In the genomic region with DNA sequence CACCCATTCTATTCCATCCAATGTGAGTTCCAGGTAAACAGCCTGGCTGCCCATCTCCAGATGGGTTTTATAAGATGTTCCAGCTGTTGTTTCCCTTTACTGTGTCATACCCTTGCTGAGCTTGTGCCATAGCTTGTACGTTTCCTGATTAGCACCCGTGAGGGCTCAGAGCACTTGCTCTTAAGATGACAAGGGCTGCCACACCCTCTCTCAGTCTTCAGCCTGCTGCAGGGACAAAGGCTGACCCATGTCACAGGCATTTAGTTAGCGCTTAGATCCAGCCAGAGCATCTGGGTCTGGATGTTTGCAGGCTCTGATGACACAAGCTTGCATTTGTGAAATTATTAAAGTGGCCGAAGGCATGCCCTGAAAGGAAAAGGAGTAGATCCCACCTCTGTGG, we compare ENCODE assay signal across 44 mouse cellular contexts. TPM values are rescaled to one million over a fixed set of nuclear protein-coding genes. Genes with fewer than 3 reads are reported as not detected.
A peak's percentile ranks its signal among the peaks of the same experiment; 100 is the strongest.
DNase-seq lines count a peak whose midpoint lies in the region; ATAC-seq lines count a peak whose summit lies in the region.
"Had no signal": no experiment of that assay in that cellular context is flagged by ENCODE, and none has a peak within 500 bp of the region (broad histone marks: within the 10 kb centered on the region; RNA-seq: fewer than 3 reads in every experiment).

No protein-coding gene starts in this region.

- H3K27me3 ChIP-seq in stomach, embryonic 16.5 days (ENCODE audit: control insufficient read depth, insufficient read depth, low read length): no peaks in the 10 kb centered on the region
- H3K27me3 ChIP-seq: CH12.LX; liver, embryonic 13.5 days had no signal

- H3K4me1 ChIP-seq in stomach, embryonic 16.5 days (ENCODE audit: control insufficient read depth, insufficient read depth, low read length): peaks cover 11% of the 10 kb centered on the region; the same call in 1 of the 2 replicates
- H3K4me1 ChIP-seq: liver, embryonic 13.5 days had no signal

- WGBS in large intestine, adult 2 months: 26% methylated on average over 4 of the region's 4 CpGs
- WGBS in stomach, embryonic 16.5 days: 38% methylated on average over 4 of the region's 4 CpGs

- no peaks in the 10 kb centered on the region for H3K9me3 ChIP-seq in stomach, embryonic 16.5 days (replicated peaks; ENCODE audit: control insufficient read depth, low read length)
- H3K9me3 ChIP-seq: forebrain, embryonic 12.5 days; hindbrain, embryonic 12.5 days; liver, embryonic 13.5 days had no signal

- ATAC-seq in stomach, embryonic 16.5 days (ENCODE audit: insufficient read depth, low FRiP score): no peak
- ATAC-seq: activated CD4-positive, CD25-positive, alpha-beta regulatory T cell, adult 4 months; hindbrain, postnatal 0 days; midbrain, embryonic 16.5 days had no signal

- no peak overlapping the region for H3K4me2 ChIP-seq in stomach, embryonic 16.5 days (ENCODE audit: low read depth, low read length)
- H3K4me2 ChIP-seq: forebrain, embryonic 12.5 days; heart, embryonic 11.5 days; hindbrain, embryonic 12.5 days; liver, embryonic 13.5 days; lung, embryonic 14.5 days; midbrain, embryonic 11.5 days had no signal

- DNase-seq in embryo, embryonic 10 days (ENCODE audit: low spot score): peak; percentile 14
- DNase-seq in embryo, embryonic 11 days: no peak
- peak; percentile 24 for DNase-seq in large intestine, adult 2 months (ENCODE audit: low read depth, low spot score)
- DNase-seq in lung, postnatal 25 days (ENCODE audit: low spot score): peak; percentile 30
- no peak for DNase-seq in left cerebral cortex, postnatal 4 days
- no peak for DNase-seq in cerebellum, adult 11 months
- DNase-seq in adrenal gland, postnatal 36 days: no peak
- DNase-seq: adrenal gland, adult 8-10 months; cerebellum, adult 9-10 months; cerebellum, postnatal 36 days; gastrocnemius, postnatal 10 days; heart, postnatal 36 days; kidney, adult 11 months; kidney, postnatal 14 days; liver, embryonic 13.5 days; lung, embryonic 14.5 days; right cerebral cortex, adult 18-20 months; spleen, adult 18-20 months; thymus, adult 18-20 months; thymus, postnatal 25 days had no signal

- H3K36me3 ChIP-seq in stomach, embryonic 16.5 days (ENCODE audit: control insufficient read depth, insufficient read depth, low read length): no peaks in the 10 kb centered on the region
- H3K36me3 ChIP-seq: forebrain, embryonic 12.5 days; hindbrain, embryonic 12.5 days; liver, embryonic 13.5 days had no signal

- H3K27ac ChIP-seq in stomach, embryonic 16.5 days (ENCODE audit: low read length): peak overlapping the region; percentile 1; the same call in 1 of the 2 replicates
- H3K27ac ChIP-seq: forebrain, embryonic 12.5 days; hindbrain, embryonic 12.5 days; hindbrain, postnatal 0 days; layer of hippocampus, adult 2 months; liver, embryonic 13.5 days had no signal

- H3K4me3 ChIP-seq in stomach, embryonic 16.5 days (replicated peaks; ENCODE audit: low read length): no peak overlapping the region
- H3K4me3 ChIP-seq: erythroblast, embryonic 14.5 days; forebrain, embryonic 12.5 days; hindbrain, embryonic 12.5 days; layer of hippocampus, adult 2 months; liver, embryonic 13.5 days had no signal

- intact Hi-C loops in left cerebral cortex, postnatal 4 days (cut with DNase I): loop anchor here (5.0 kb wide), 1 partner anchor 272 kb away; no protein-coding TSS in a partner anchor

- H3K9ac ChIP-seq in stomach, embryonic 16.5 days (ENCODE audit: low read length): no peak overlapping the region
- H3K9ac ChIP-seq: forebrain, embryonic 12.5 days; hindbrain, embryonic 12.5 days; liver, embryonic 13.5 days; lung, embryonic 14.5 days had no signal

RNA-seq across cellular contexts. Expression of gene Gm17364, which starts 26.3 kb away (rescaled TPM):
- not detected in 2 replicates for polyA plus RNA-seq in large intestine, adult 2 months (2012; rRNA removed)
- polyA plus RNA-seq in stomach, embryonic 16.5 days (2015; fragmentation: Nextera tagmentation; extraction: Ambion mirVana): not detected in 2 replicates
- total RNA-seq in left cerebral cortex, postnatal 4 days (2021): not detected
- not detected for total RNA-seq in adrenal gland, postnatal 36 days (2021)
- total RNA-seq: adrenal gland, adult 8-10 months; CH12.LX; ES-E14; gastrocnemius, postnatal 10 days; granulocyte monocyte progenitor cell, adult 5-6 weeks; heart, postnatal 36 days; hindbrain, postnatal 0 days; layer of hippocampus, adult 2 months; layer of hippocampus, postnatal 14 days; left cerebral cortex, adult 8-10 months; left cerebral cortex, postnatal 36 days; megakaryocyte, adult 5-6 weeks; neutrophil, adult 5-6 weeks had no signal
- polyA plus RNA-seq: activated CD4-positive, CD25-positive, alpha-beta regulatory T cell, adult 4 months; C2C12; embryonic facial prominence, embryonic 14.5 days; erythroblast, embryonic 14.5 days; forebrain, embryonic 12.5 days; heart, embryonic 11.5 days; heart, embryonic 16.5 days; hindbrain, embryonic 12.5 days; hindbrain, postnatal 0 days; kidney, embryonic 14.5 days; limb, embryonic 14.5 days; liver, embryonic 13.5 days; lung, embryonic 14.5 days; midbrain, embryonic 11.5 days; midbrain, embryonic 16.5 days; neural tube, embryonic 11.5 days had no signal

RNA-seq across cellular contexts. Expression of gene Smim13, which starts 50.4 kb away (rescaled TPM):
- polyA plus RNA-seq in large intestine, adult 2 months (2012; rRNA removed): 2.7 and 3.0 TPM in 2 replicates
- 14.1 and 14.4 TPM in 2 replicates for polyA plus RNA-seq in stomach, embryonic 16.5 days (2015; fragmentation: Nextera tagmentation; extraction: Ambion mirVana)
- total RNA-seq in left cerebral cortex, postnatal 4 days (2021): 10 to 100 TPM; 84.0 to 84.6 TPM
- 10 to 100 TPM; 11.4 to 13.7 TPM for total RNA-seq in adrenal gland, postnatal 36 days (2021)

Comparison
In these comparisons a context has a peak if more than half of its experiments do, and no peak if none do; other contexts are left out.
1. DNase-seq: peak in embryo, embryonic 10 days (single experiment), large intestine, adult 2 months (single experiment) and lung, postnatal 25 days (single experiment); none in embryo, embryonic 11 days (single experiment), left cerebral cortex, postnatal 4 days (single experiment), cerebellum, adult 11 months (single experiment) and adrenal gland, postnatal 36 days (0 of 2).
2. RNA of gene Smim13, which starts 50.4 kb away (total RNA-seq): 84.0 to 84.6 TPM in left cerebral cortex, postnatal 4 days; 11.4 to 13.7 TPM in adrenal gland, postnatal 36 days; every median in the first group is over 4 times any median in the second.